Mouse (Mus musculus): ENCODE data around the gene Dcaf15. TPM values are rescaled to one million over a fixed set of nuclear protein-coding genes. Genes with fewer than 3 reads are reported as not detected.

Dcaf15 gene
- 17.4 and 18.9 TPM in 2 replicates for polyA plus RNA-seq (2014; fragmentation: Nextera tagmentation; extraction: Ambion mirVana)

- ATAC-seq (ENCODE audit: low FRiP score) (peak; percentile 96), DNase-seq (ENCODE audit: low spot score) (peak; percentile 98)
- H3K4me3 ChIP-seq (replicated peaks; ENCODE audit: low read length): peak within 1 kb of the TSS; percentile 60
- H3K27ac ChIP-seq: peak within 1 kb of the TSS; percentile 96
- peak within 1 kb of the TSS; percentile 76 for H3K9ac ChIP-seq
- H3K4me1 ChIP-seq (replicated peaks; ENCODE audit: control insufficient read depth, insufficient read depth, low read length): peaks cover 30% of the 10 kb centered on the region
- H3K36me3 ChIP-seq (replicated peaks; ENCODE audit: control insufficient read depth, insufficient read depth): peaks cover 27% of the 10 kb centered on the region
- no peaks in the 10 kb centered on the region for H3K9me3 ChIP-seq (ENCODE audit: control insufficient read depth, low read length)
- 6% methylated on average over 42 of the region's 42 CpGs for WGBS
- peak within 1 kb of the TSS; percentile 82 for H3K4me2 ChIP-seq (replicated peaks)
- H3K27me3 ChIP-seq (ENCODE audit: control insufficient read depth, insufficient read depth, low read length): no peaks in the 10 kb centered on the region
Observed at GRCm38 (mm10) chr8:84104697-84105609, at the start of gene Dcaf15. Gene Dcaf15 (minus strand): TSS chr8:84104768.

- Histone ChIP-seq H3K4me2 (replicated peaks) (no peak overlapping the region), H3K27ac (no peak overlapping the region), H3K4me1 (replicated peaks; ENCODE audit: control insufficient read depth, insufficient read depth, low read length) (peaks cover 22% of the 10 kb centered on the region), H3K36me3 (replicated peaks; ENCODE audit: control insufficient read depth, insufficient read depth) (peaks cover 15% of the 10 kb centered on the region; the same call in 1 of the 2 replicates), H3K9ac (no peak overlapping the region), H3K27me3 (ENCODE audit: control insufficient read depth, insufficient read depth, low read length) (no peaks in the 10 kb centered on the region), H3K9me3 (ENCODE audit: control insufficient read depth, low read length) (no peaks in the 10 kb centered on the region), H3K4me3 (replicated peaks; ENCODE audit: low read length) (no peak overlapping the region)
- ATAC-seq (ENCODE audit: low FRiP score) (no peak), DNase-seq (ENCODE audit: low spot score) (no peak)
- 76% methylated on average over 3 of the region's 3 CpGs for WGBS
Observed at GRCm38 (mm10) chr8:84149181-84149580, 44.6 kb upstream of the Dcaf15 start.

DNA sequence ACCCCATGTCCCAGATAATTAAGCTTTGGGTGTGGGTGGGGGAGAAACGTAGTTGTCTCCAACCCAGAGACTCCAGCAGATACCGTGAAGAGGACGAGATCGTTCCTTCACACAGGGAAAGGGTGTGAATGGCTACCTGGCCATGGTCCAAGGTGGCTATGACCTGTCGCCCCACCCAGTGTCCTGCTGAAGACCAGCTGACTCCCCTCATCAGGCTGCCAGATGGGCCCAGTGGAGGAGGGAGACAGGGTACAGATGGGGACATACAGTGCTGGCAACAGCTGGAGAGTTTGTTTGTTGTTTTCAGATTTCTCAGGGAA lies 43.9 kb upstream of the Dcaf15 start:
- H3K4me3 ChIP-seq (replicated peaks; ENCODE audit: low read length): peak overlapping the region; percentile 55; the same call in 1 of the 2 replicates
- DNase-seq (ENCODE audit: low spot score) (no peak), ATAC-seq (ENCODE audit: low FRiP score) (no peak)
- H3K36me3 ChIP-seq (replicated peaks; ENCODE audit: control insufficient read depth, insufficient read depth): peaks cover 22% of the 10 kb centered on the region
- H3K9me3 ChIP-seq (ENCODE audit: control insufficient read depth, low read length): no peaks in the 10 kb centered on the region
- peak overlapping the region; percentile 91 for H3K4me2 ChIP-seq (replicated peaks)
- H3K9ac ChIP-seq: no peak overlapping the region
- peaks cover 22% of the 10 kb centered on the region for H3K4me1 ChIP-seq (replicated peaks; ENCODE audit: control insufficient read depth, insufficient read depth, low read length)
- no peak overlapping the region for H3K27ac ChIP-seq
- no peaks in the 10 kb centered on the region for H3K27me3 ChIP-seq (ENCODE audit: control insufficient read depth, insufficient read depth, low read length)
- 87% methylated on average over 5 of the region's 5 CpGs for WGBS

GRCm38 (mm10) chr8:84147769-84148530 lies 43.4 kb upstream of the Dcaf15 start, which contains the start of the genes Cc2d1a and 4930432K21Rik:
Gene Cc2d1a (minus strand): TSS chr8:84147936.
Gene 4930432K21Rik (plus strand): TSS chr8:84148025.
- WGBS: 15% methylated on average over 49 of the region's 49 CpGs
- Histone ChIP-seq H3K4me1 (replicated peaks; ENCODE audit: control insufficient read depth, insufficient read depth, low read length) (peaks cover 22% of the 10 kb centered on the region), H3K36me3 (replicated peaks; ENCODE audit: control insufficient read depth, insufficient read depth) (peaks cover 27% of the 10 kb centered on the region), H3K9me3 (ENCODE audit: control insufficient read depth, low read length) (no peaks in the 10 kb centered on the region), H3K27me3 (ENCODE audit: control insufficient read depth, insufficient read depth, low read length) (no peaks in the 10 kb centered on the region), H3K4me2 (replicated peaks) (peak within 1 kb of the TSS; percentile 91), H3K27ac (0 out of 2 replicates have a peak within 1 kb of the TSS, but pooled peaks have one; percentile 28), H3K9ac (peak within 1 kb of the TSS; percentile 77), H3K4me3 (replicated peaks; ENCODE audit: low read length) (peak within 1 kb of the TSS; percentile 55)
- ATAC-seq (ENCODE audit: low FRiP score) (peak; percentile 95), DNase-seq (ENCODE audit: low spot score) (peak; percentile 96)

GRCm38 (mm10) chr8:84147324-84147766 lies 42.8 kb upstream of the Dcaf15 start:
- Histone ChIP-seq H3K36me3 (replicated peaks; ENCODE audit: control insufficient read depth, insufficient read depth) (peaks cover 33% of the 10 kb centered on the region), H3K9me3 (ENCODE audit: control insufficient read depth, low read length) (no peaks in the 10 kb centered on the region), H3K27me3 (ENCODE audit: control insufficient read depth, insufficient read depth, low read length) (no peaks in the 10 kb centered on the region), H3K4me3 (replicated peaks; ENCODE audit: low read length) (peak overlapping the region; percentile 55), H3K9ac (peak overlapping the region; percentile 77), H3K4me1 (replicated peaks; ENCODE audit: control insufficient read depth, insufficient read depth, low read length) (peaks cover 22% of the 10 kb centered on the region), H3K27ac (no peak overlapping the region), H3K4me2 (replicated peaks) (peak overlapping the region; percentile 91)
- ATAC-seq (ENCODE audit: low FRiP score) (peak; percentile 78), DNase-seq (ENCODE audit: low spot score) (no peak)
- WGBS: 11% methylated on average over 14 of the region's 14 CpGs

DNA sequence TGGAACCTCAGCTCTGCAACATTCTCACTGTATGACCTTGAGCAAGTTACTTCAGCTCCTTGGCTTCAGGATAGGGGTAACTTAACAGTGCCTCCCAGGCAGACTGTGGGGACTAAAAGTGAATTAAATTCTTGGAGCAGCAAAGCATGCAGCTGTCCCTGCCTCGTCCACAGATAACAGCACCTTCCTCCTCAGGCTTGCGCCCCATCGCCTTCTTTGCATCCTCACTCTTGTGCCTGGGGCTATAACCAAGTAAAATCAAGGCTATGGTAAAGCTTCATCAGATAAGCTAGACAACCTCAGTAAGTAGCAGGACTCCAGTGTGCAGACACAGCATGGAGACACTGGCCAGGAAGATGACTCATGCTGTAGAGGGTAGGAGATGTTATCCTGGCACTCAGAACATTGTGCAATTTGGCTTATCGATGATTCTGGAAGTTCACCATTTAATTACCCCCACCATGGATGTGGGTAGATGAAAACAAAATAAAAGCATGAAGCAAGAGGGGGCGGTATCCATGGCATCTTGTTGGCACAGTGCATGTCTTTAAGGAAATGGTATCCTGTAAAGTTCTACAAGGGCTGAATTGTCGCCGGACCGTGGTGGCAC lies 40.2 kb upstream of the Dcaf15 start:
- Histone ChIP-seq H3K27me3 (ENCODE audit: control insufficient read depth, insufficient read depth, low read length) (no peaks in the 10 kb centered on the region), H3K4me2 (replicated peaks) (no peak overlapping the region), H3K36me3 (replicated peaks; ENCODE audit: control insufficient read depth, insufficient read depth) (peaks cover 57% of the 10 kb centered on the region), H3K4me3 (replicated peaks; ENCODE audit: low read length) (no peak overlapping the region), H3K9ac (no peak overlapping the region), H3K4me1 (replicated peaks; ENCODE audit: control insufficient read depth, insufficient read depth, low read length) (peaks cover 22% of the 10 kb centered on the region), H3K9me3 (ENCODE audit: control insufficient read depth, low read length) (no peaks in the 10 kb centered on the region), H3K27ac (no peak overlapping the region)
- 95% methylated on average over 8 of the region's 8 CpGs for WGBS
- ATAC-seq (ENCODE audit: low FRiP score): no peak
- DNase-seq (ENCODE audit: low spot score): no peak

DNA sequence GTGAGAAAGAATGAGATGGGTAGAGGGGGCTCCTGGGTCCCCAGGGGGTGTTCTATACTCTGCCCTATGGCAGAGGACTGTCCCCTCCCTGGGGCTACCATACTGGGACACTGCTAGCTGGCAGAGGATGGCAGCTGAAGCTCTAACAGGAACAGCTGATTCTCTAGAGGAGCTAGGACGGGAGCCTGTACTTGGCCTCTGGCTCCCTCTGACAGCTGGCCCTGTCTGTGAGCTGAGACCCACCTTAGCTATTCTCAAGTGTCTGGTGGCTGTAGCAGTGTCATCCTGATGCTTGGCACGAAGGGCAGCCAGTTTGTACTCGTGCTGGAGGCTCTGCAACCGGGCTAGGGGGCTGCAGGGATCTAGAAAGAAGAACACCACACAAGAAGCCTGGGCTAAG lies 36.3 kb upstream of the Dcaf15 start:
- ATAC-seq (ENCODE audit: low FRiP score) (no peak), DNase-seq (ENCODE audit: low spot score) (no peak)
- no peak overlapping the region for H3K27ac ChIP-seq
- no peak overlapping the region for H3K4me3 ChIP-seq (replicated peaks; ENCODE audit: low read length)
- H3K9ac ChIP-seq: no peak overlapping the region
- no peaks in the 10 kb centered on the region for H3K4me1 ChIP-seq (replicated peaks; ENCODE audit: control insufficient read depth, insufficient read depth, low read length)
- H3K27me3 ChIP-seq (ENCODE audit: control insufficient read depth, insufficient read depth, low read length): no peaks in the 10 kb centered on the region
- peaks cover 96% of the 10 kb centered on the region for H3K36me3 ChIP-seq (replicated peaks; ENCODE audit: control insufficient read depth, insufficient read depth)
- 87% methylated on average over 4 of the region's 4 CpGs for WGBS
- no peak overlapping the region for H3K4me2 ChIP-seq (replicated peaks)
- no peaks in the 10 kb centered on the region for H3K9me3 ChIP-seq (ENCODE audit: control insufficient read depth, low read length)

DNA sequence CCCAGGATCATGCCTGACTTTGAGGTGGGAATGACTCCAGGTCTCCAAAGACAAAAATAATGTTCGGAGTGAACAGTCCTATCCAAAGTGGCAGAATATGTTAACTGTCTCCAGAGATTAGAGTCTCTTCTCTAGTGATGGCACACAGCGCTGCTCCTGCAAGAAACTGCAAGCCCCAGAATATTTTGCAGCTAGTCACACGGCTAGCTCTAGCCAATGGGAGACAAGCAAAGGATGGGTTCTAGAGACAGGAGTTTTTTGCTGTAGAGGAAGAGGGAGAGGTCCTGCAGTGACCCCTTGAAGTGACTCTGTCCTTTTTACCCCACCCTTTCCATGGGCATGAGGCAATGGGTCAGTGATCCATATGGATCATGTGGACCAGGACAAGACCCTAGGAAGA lies 33.3 kb upstream of the Dcaf15 start:
- H3K27me3 ChIP-seq (ENCODE audit: control insufficient read depth, insufficient read depth, low read length): no peaks in the 10 kb centered on the region
- no peak for DNase-seq (ENCODE audit: low spot score)
- H3K4me3 ChIP-seq (replicated peaks; ENCODE audit: low read length): no peak overlapping the region
- peaks cover 98% of the 10 kb centered on the region for H3K36me3 ChIP-seq (replicated peaks; ENCODE audit: control insufficient read depth, insufficient read depth)
- no peak overlapping the region for H3K27ac ChIP-seq
- no peak for ATAC-seq (ENCODE audit: low FRiP score)
- 92% methylated on average over 3 of the region's 3 CpGs for WGBS
- no peaks in the 10 kb centered on the region for H3K4me1 ChIP-seq (replicated peaks; ENCODE audit: control insufficient read depth, insufficient read depth, low read length)
- no peak overlapping the region for H3K4me2 ChIP-seq (replicated peaks)
- no peak overlapping the region for H3K9ac ChIP-seq
- no peaks in the 10 kb centered on the region for H3K9me3 ChIP-seq (ENCODE audit: control insufficient read depth, low read length)

GRCm38 (mm10) chr8:84132225-84132624 lies 27.7 kb upstream of the Dcaf15 start:
- no peaks in the 10 kb centered on the region for H3K9me3 ChIP-seq (ENCODE audit: control insufficient read depth, low read length)
- no peaks in the 10 kb centered on the region for H3K4me1 ChIP-seq (replicated peaks; ENCODE audit: control insufficient read depth, insufficient read depth, low read length)
- H3K36me3 ChIP-seq (replicated peaks; ENCODE audit: control insufficient read depth, insufficient read depth): peaks cover 56% of the 10 kb centered on the region
- H3K27ac ChIP-seq: no peak overlapping the region
- H3K9ac ChIP-seq: no peak overlapping the region
- DNase-seq (ENCODE audit: low spot score): no peak
- H3K27me3 ChIP-seq (ENCODE audit: control insufficient read depth, insufficient read depth, low read length): no peaks in the 10 kb centered on the region
- no peak overlapping the region for H3K4me2 ChIP-seq (replicated peaks)
- no peak for ATAC-seq (ENCODE audit: low FRiP score)
- WGBS: 93% methylated on average over 8 of the region's 8 CpGs
- no peak overlapping the region for H3K4me3 ChIP-seq (replicated peaks; ENCODE audit: low read length)
